Mouse (Mus musculus): ENCODE data around the gene Gm10665.
"Not testable (repeated sequence)": the region's sequence is repeated elsewhere in the genome, so short reads cannot be mapped to it uniquely, and the experiment has no call there.

Gene Gm10665

DNA sequence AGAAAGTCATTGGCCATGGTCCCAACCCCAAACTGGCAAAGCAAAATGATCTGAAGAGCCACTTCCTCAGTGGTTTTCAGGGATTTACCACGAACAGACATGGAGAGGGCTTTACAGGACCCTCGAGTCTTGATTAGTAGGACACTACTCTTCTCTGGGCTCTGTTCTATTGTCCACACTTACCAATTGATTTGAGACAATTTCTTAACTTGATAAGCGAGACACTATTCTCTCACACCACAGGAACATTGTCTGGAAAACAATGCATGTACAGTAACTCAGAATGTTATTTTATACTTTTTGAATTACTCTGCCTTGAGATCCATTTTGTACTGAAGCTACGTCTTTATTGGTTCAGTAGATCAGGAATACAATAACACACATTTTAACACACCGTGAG, at the start of gene Gm10665:
TSS of gene Gm10665 (minus strand) at position 101 of the 400 bp plus-strand sequence.
- not testable (repeated sequence) for DNase-seq

DNA sequence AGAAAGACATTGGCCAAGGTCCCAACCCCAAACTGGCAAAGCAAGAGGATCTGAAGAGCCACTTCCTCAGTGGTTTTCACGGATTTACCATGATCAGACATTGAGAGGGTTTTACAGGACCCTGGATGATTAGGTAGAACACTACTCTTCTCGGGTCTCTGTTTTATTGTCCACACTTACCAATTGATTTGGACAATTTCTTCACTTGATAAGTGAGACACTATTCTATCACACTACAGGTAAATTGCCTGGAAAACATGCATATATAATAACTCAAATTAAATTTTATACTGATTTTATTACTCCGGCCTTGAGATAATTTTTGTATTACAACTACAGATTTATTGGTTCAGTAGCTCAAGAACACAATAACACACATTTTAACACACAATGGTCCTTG, 35.7 kb upstream of the Gm10665 start, which contains the start of gene Vmn1r151:
TSS of gene Vmn1r151 (minus strand) at position 101 of the 400 bp plus-strand sequence.
- not testable (repeated sequence) for DNase-seq

DNA sequence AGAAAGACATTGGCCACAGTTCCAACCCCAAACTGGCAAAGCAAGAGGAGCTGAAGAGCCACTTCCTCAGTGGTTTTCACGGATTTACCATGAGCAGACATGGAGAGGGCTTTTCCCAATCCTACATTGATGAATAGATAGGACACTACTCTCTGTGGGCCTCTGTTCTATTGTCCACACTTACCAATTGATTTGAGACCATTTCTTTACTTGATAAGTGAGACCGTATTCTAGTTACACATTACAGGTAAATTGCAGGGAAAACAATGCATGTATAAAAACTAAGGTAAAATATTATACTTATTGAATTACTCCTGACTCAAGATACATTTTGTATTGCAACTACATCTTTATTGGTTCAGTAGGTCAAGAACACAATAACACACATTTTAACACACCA, 25.7 kb downstream of the Gm10665 start, which contains the start of gene Vmn1r149:
TSS of gene Vmn1r149 (minus strand) at position 101 of the 400 bp plus-strand sequence.
- DNase-seq: not testable (repeated sequence)

GRCm38 (mm10) chr7:22413283-22413682, 50.6 kb downstream of the Gm10665 start, which contains the start of gene Vmn1r148:
TSS of gene Vmn1r148 (plus strand) at chr7:22413583.
- not testable (repeated sequence) for DNase-seq

Measured in lung, postnatal 14 days (tissue).